Mouse (Mus musculus) forebrain, embryonic 15.5 days (tissue): Measurements from ENCODE around the gene Cep126. TPM values are rescaled to one million over a fixed set of nuclear protein-coding genes. Genes with fewer than 3 reads are reported as not detected.

ENCODE experiments used
- ATAC-seq: fragments of 200-750 bp; cut with Nextera tagmentation; replicated peaks from 2 replicates; pipeline ENCODE4 v1.8.0; 2017; ENCODE audit warnings: mild to moderate bottlenecking, moderate TSS enrichment, moderate library complexity
- H3K27ac ChIP-seq: fragments of 300-500 bp; sonication (generic); replicated peaks from 2 replicates; pipeline ENCODE4 v1.5.1; 2015; ENCODE audit warnings: mild to moderate bottlenecking, inconsistent platforms
- H3K27me3 ChIP-seq: fragments of 300-500 bp; sonication (generic); 2 replicates; pipeline ENCODE4 v1.6.1; 2015; ENCODE audit warnings: inconsistent platforms
- H3K36me3 ChIP-seq: fragments of 300-500 bp; sonication (generic); 2 replicates; pipeline ENCODE4 v1.6.1; 2015; ENCODE audit warnings: mild to moderate bottlenecking, inconsistent platforms
- H3K4me1 ChIP-seq: fragments of 300-500 bp; sonication (generic); 2 replicates; pipeline ENCODE4 v1.6.1; 2015; ENCODE audit warnings: inconsistent platforms
- H3K4me2 ChIP-seq: fragments of 300-500 bp; sonication (generic); replicated peaks from 2 replicates; pipeline ENCODE4 v1.6.1; 2015; ENCODE audit warnings: mild to moderate bottlenecking, inconsistent platforms
- H3K4me3 ChIP-seq: fragments of 300-500 bp; sonication (generic); 2 replicates; pipeline ENCODE4 v1.5.1; 2015; ENCODE audit warnings: mild to moderate bottlenecking, inconsistent platforms
- H3K9ac ChIP-seq: fragments of 300-500 bp; sonication (generic); replicated peaks from 2 replicates; pipeline ENCODE4 v1.6.1; 2015; ENCODE audit warnings: mild to moderate bottlenecking, inconsistent platforms
- H3K9me3 ChIP-seq: fragments of 300-500 bp; sonication (generic); 2 replicates; pipeline ENCODE4 v1.6.1; 2016; ENCODE audit warnings: inconsistent platforms
- WGBS: fragments of 180-500 bp; shearing (Covaris S2); methylation state at CpG from one replicate; pipeline ENCODE4 v1.1.7; 2015; ENCODE audit warnings: mixed read lengths; 5-methylcytosine and 5-hydroxymethylcytosine counted together
- polyA plus RNA-seq: library from polyadenylated mRNA; unstranded; fragments of >200 nt; fragmentation: Nextera tagmentation; extraction: Ambion mirVana; gene quantifications from 2 replicates; pipeline ENCODE4 v1.2.1, GENCODE M21; 2015

The Cep126 gene
- polyA plus RNA-seq, 1 experiment from 2014 or later, result 3.3 TPM

GRCm38 (mm10) chr9:8059636-8060035, 74.5 kb downstream of the Cep126 start:
- no peak for ATAC-seq
- WGBS, result 68% methylated on average over 3 of the region's 3 CpGs
- no peak overlapping the region for H3K4me3 ChIP-seq

GRCm38 (mm10) chr9:8054831-8055230, 79.3 kb downstream of the Cep126 start:
- Histone ChIP-seq H3K9ac (no peak overlapping the region), H3K9me3 (no peaks in the 10 kb centered on the region), H3K4me1 (no peaks in the 10 kb centered on the region), H3K36me3 (no peaks in the 10 kb centered on the region), H3K4me3 (no peak overlapping the region), H3K27ac (no peak overlapping the region), H3K27me3 (no peaks in the 10 kb centered on the region), H3K4me2 (no peak overlapping the region)
- no peak for ATAC-seq
- WGBS, result 74% methylated on average over 1 of the region's 1 CpGs

More at GRCm38 (mm10) chr9:8059636-8060035, 74.5 kb downstream of the Cep126 start:
- Histone ChIP-seq H3K27ac (no peak overlapping the region), H3K36me3 (no peaks in the 10 kb centered on the region), H3K4me2 (no peak overlapping the region), H3K9ac (no peak overlapping the region), H3K9me3 (no peaks in the 10 kb centered on the region), H3K4me1 (no peaks in the 10 kb centered on the region), H3K27me3 (no peaks in the 10 kb centered on the region)

- no peaks in the 10 kb centered on the region for H3K9me3 ChIP-seq
- peak overlapping the region; percentile 74 for H3K27ac ChIP-seq
- H3K27me3 ChIP-seq, result no peaks in the 10 kb centered on the region
- ATAC-seq, result peak; percentile 71
- peak overlapping the region; percentile 93 for H3K4me3 ChIP-seq
- no peak overlapping the region for H3K9ac ChIP-seq
- peaks cover 6% of the 10 kb centered on the region for H3K4me1 ChIP-seq
- H3K4me2 ChIP-seq, result peak overlapping the region; percentile 51
- 6% methylated on average over 5 of the region's 5 CpGs for WGBS
- H3K36me3 ChIP-seq, result no peaks in the 10 kb centered on the region
Observed at GRCm38 (mm10) chr9:8043044-8043387, 91.1 kb downstream of the Cep126 start.

- under 1% methylated on average over 39 of the region's 39 CpGs for WGBS
- peak; percentile 99 for ATAC-seq
Observed at GRCm38 (mm10) chr9:8042338-8043043, 91.6 kb downstream of the Cep126 start, which contains the start of gene Cfap300. Cfap300 (minus strand) TSS chr9:8042823.

GRCm38 (mm10) chr9:8035546-8035945, 98.5 kb downstream of the Cep126 start:
- no peaks in the 10 kb centered on the region for H3K36me3 ChIP-seq
- ATAC-seq, result peak; percentile 34; the same call in 1 of the 2 replicates
- H3K4me2 ChIP-seq, result no peak overlapping the region
- H3K4me3 ChIP-seq, result no peak overlapping the region
- no peak overlapping the region for H3K9ac ChIP-seq
- H3K9me3 ChIP-seq, result no peaks in the 10 kb centered on the region
- no peaks in the 10 kb centered on the region for H3K27me3 ChIP-seq
- H3K4me1 ChIP-seq, result peaks cover 5% of the 10 kb centered on the region; the same call in 1 of the 2 replicates
- H3K27ac ChIP-seq, result no peak overlapping the region
- 46% methylated on average over 7 of the region's 7 CpGs for WGBS

More at GRCm38 (mm10) chr9:8042338-8043043, 91.6 kb downstream of the Cep126 start, which contains the start of gene Cfap300:
- no peaks in the 10 kb centered on the region for H3K9me3 ChIP-seq
- peak within 1 kb of the TSS; percentile 51 for H3K4me2 ChIP-seq
- H3K4me1 ChIP-seq, result peaks cover 6% of the 10 kb centered on the region
- peak within 1 kb of the TSS; percentile 88 for H3K27ac ChIP-seq
- peak within 1 kb of the TSS; percentile 83 for H3K9ac ChIP-seq
- peak within 1 kb of the TSS; percentile 93 for H3K4me3 ChIP-seq
- no peaks in the 10 kb centered on the region for H3K36me3 ChIP-seq
- no peaks in the 10 kb centered on the region for H3K27me3 ChIP-seq

- no peak overlapping the region for H3K4me3 ChIP-seq
- H3K36me3 ChIP-seq, result no peaks in the 10 kb centered on the region
- WGBS, result 60% methylated on average over 4 of the region's 4 CpGs
- H3K9ac ChIP-seq, result no peak overlapping the region
- peaks cover 5% of the 10 kb centered on the region; the same call in 1 of the 2 replicates for H3K4me1 ChIP-seq
- no peaks in the 10 kb centered on the region for H3K9me3 ChIP-seq
- no peak overlapping the region for H3K4me2 ChIP-seq
- H3K27ac ChIP-seq, result no peak overlapping the region
- ATAC-seq, result no peak
- H3K27me3 ChIP-seq, result no peaks in the 10 kb centered on the region
Observed at GRCm38 (mm10) chr9:8035091-8035490, 99.0 kb downstream of the Cep126 start.

- 86% methylated on average over 1 of the region's 1 CpGs for WGBS
- H3K9me3 ChIP-seq, result no peaks in the 10 kb centered on the region
- H3K4me3 ChIP-seq, result no peak overlapping the region
- H3K4me1 ChIP-seq, result peaks cover 5% of the 10 kb centered on the region; the same call in 1 of the 2 replicates
- no peaks in the 10 kb centered on the region for H3K27me3 ChIP-seq
- H3K27ac ChIP-seq, result no peak overlapping the region
- no peak overlapping the region for H3K9ac ChIP-seq
- no peaks in the 10 kb centered on the region for H3K36me3 ChIP-seq
- no peak overlapping the region for H3K4me2 ChIP-seq
- no peak for ATAC-seq
Observed at GRCm38 (mm10) chr9:8034143-8034542, 100.0 kb downstream of the Cep126 start.

- Histone ChIP-seq H3K4me1 (peaks cover 5% of the 10 kb centered on the region; the same call in 1 of the 2 replicates), H3K4me2 (no peak overlapping the region), H3K36me3 (no peaks in the 10 kb centered on the region), H3K27me3 (no peaks in the 10 kb centered on the region), H3K9ac (no peak overlapping the region), H3K9me3 (no peaks in the 10 kb centered on the region), H3K27ac (no peak overlapping the region), H3K4me3 (no peak overlapping the region)
- 64% methylated on average over 5 of the region's 5 CpGs for WGBS
- ATAC-seq, result peak; percentile 69
Observed at GRCm38 (mm10) chr9:8032847-8033246, 101.2 kb downstream of the Cep126 start.

Other genes starting within 250 kb of the Cep126 start
- 8.9 and 9.0 TPM in 2 replicates for gene Yap1, start 129.7 kb downstream of the Cep126 start, polyA plus RNA-seq
- 13.8 and 16.5 TPM in 2 replicates for gene Cfap300, start 91.5 kb downstream of the Cep126 start, polyA plus RNA-seq